Mouse (Mus musculus) small intestine, adult 2 months (tissue): ENCODE results near the gene Eml4.

Experiments used
- CTCF ChIP-seq: fragments of 200-500 bp; IDR thresholded peaks from 2 replicates; pipeline ENCODE4 v1.5.1; 2012; ENCODE audit warnings: low read depth, mild to moderate bottlenecking, control low read depth, inconsistent platforms, low read length, moderate library complexity, mixed read lengths; ENCODE audit not compliant: insufficient replicate concordance, insufficient read length; ENCODE audit errors: extremely low read depth
- POLR2A ChIP-seq: fragments of 200-500 bp; IDR thresholded peaks from 2 replicates; pipeline ENCODE4 v1.6.1; 2012; ENCODE audit warnings: low read depth, mild to moderate bottlenecking, control low read depth, inconsistent platforms, low read length, moderate library complexity

- no peak for TF ChIP-seq POLR2A
- no peak for TF ChIP-seq CTCF
Observed at GRCm38 (mm10) chr17:83307641-83308296, 43.0 kb upstream of the Eml4 start.
